Mouse (Mus musculus): Measurements from ENCODE around the gene Kif5a.
A peak's percentile ranks its signal among the peaks of the same experiment; 100 is the strongest.
"Not testable (repeated sequence)": the region's sequence is repeated elsewhere in the genome, so short reads cannot be mapped to it uniquely, and the experiment has no call there.

Gene Kif5a

GRCm38 (mm10) chr10:127262548-127263398 lies at the start of gene Kif5a:
Gene Kif5a (minus strand): TSS chr10:127263348.
- DNase-seq, result peak; percentile 38 to 47

GRCm38 (mm10) chr10:127312858-127313257 lies 49.7 kb upstream of the Kif5a start:
- no peak for DNase-seq

GRCm38 (mm10) chr10:127312356-127312676 lies 49.2 kb upstream of the Kif5a start:
- DNase-seq, result peak; percentile 86 to 90

GRCm38 (mm10) chr10:127311476-127312355 lies 48.6 kb upstream of the Kif5a start, which contains the start of gene Mars:
Gene Mars (minus strand): TSS chr10:127311786.
- peak; percentile 94 to 96 for DNase-seq

- peak in 1 of 2 experiments; percentile 70 for DNase-seq
Observed at GRCm38 (mm10) chr10:127310523-127311475, 47.7 kb upstream of the Kif5a start.

- not testable (repeated sequence) for DNase-seq
Observed at GRCm38 (mm10) chr10:127309167-127309566, 46.0 kb upstream of the Kif5a start.

- DNase-seq, result no peak
Observed at GRCm38 (mm10) chr10:127303136-127303535, 40.0 kb upstream of the Kif5a start.

GRCm38 (mm10) chr10:127300361-127300760 lies 37.2 kb upstream of the Kif5a start:
- DNase-seq, result no peak

GRCm38 (mm10) chr10:127297015-127297871 lies 34.1 kb upstream of the Kif5a start:
- no peak for DNase-seq

GRCm38 (mm10) chr10:127295986-127296794 lies 33.0 kb upstream of the Kif5a start:
- no peak for DNase-seq

- DNase-seq, result no peak
Observed at GRCm38 (mm10) chr10:127294895-127295510, 31.9 kb upstream of the Kif5a start.

GRCm38 (mm10) chr10:127293590-127294113 lies 30.5 kb upstream of the Kif5a start:
- DNase-seq, result no peak

GRCm38 (mm10) chr10:127292987-127293538 lies 29.9 kb upstream of the Kif5a start:
- DNase-seq, result no peak

- DNase-seq, result no peak
Observed at GRCm38 (mm10) chr10:127291881-127292638, 28.9 kb upstream of the Kif5a start.

- DNase-seq, result peak; percentile 72 to 81
Observed at GRCm38 (mm10) chr10:127290930-127291880, 28.1 kb upstream of the Kif5a start.

- peak; percentile 100 for DNase-seq
Observed at GRCm38 (mm10) chr10:127290307-127290929, 27.3 kb upstream of the Kif5a start.

All from kidney, postnatal 4 days (tissue).